Mouse (Mus musculus): ENCODE data around the gene Zgrf1.

Gene Zgrf1

GRCm38 (mm10) chr3:127565129-127565528 is 11.8 kb downstream of the Zgrf1 start:
- DNase-seq: no peak

GRCm38 (mm10) chr3:127572557-127572956 is 19.3 kb downstream of the Zgrf1 start:
- peak; percentile 69 for DNase-seq

- no peak for DNase-seq
These were observed 43.8 kb downstream of the Zgrf1 start for GRCm38 (mm10) chr3:127597136-127597535.

- DNase-seq: no peak
These were observed 54.8 kb downstream of the Zgrf1 start for GRCm38 (mm10) chr3:127608109-127608508.

- DNase-seq: peak; percentile 71
These were observed 72.0 kb downstream of the Zgrf1 start for GRCm38 (mm10) chr3:127625296-127625695.

- DNase-seq: no peak
These were observed 72.6 kb downstream of the Zgrf1 start for GRCm38 (mm10) chr3:127625701-127626399.

GRCm38 (mm10) chr3:127626524-127626923 is 73.2 kb downstream of the Zgrf1 start:
- DNase-seq: no peak

GRCm38 (mm10) chr3:127627151-127627955 is 74.1 kb downstream of the Zgrf1 start:
- no peak for DNase-seq

- no peak for DNase-seq
These were observed 74.6 kb downstream of the Zgrf1 start for GRCm38 (mm10) chr3:127627956-127628310.

GRCm38 (mm10) chr3:127628311-127629184 is 75.3 kb downstream of the Zgrf1 start:
- no peak for DNase-seq

GRCm38 (mm10) chr3:127630190-127630589 is 76.9 kb downstream of the Zgrf1 start:
- DNase-seq: no peak

- DNase-seq: no peak
These were observed 77.6 kb downstream of the Zgrf1 start for GRCm38 (mm10) chr3:127630735-127631372.

- DNase-seq: no peak
These were observed 78.3 kb downstream of the Zgrf1 start for GRCm38 (mm10) chr3:127631582-127631981.

- peak; percentile 56 for DNase-seq
These were observed 79.2 kb downstream of the Zgrf1 start for GRCm38 (mm10) chr3:127632531-127632930.

GRCm38 (mm10) chr3:127633080-127634032 is 80.1 kb downstream of the Zgrf1 start, which contains the start of gene Neurog2:
Neurog2 (plus strand) TSS chr3:127633135.
- DNase-seq: peak; percentile 19

GRCm38 (mm10) chr3:127634101-127634983 is 81.1 kb downstream of the Zgrf1 start:
- peak; percentile 74 for DNase-seq

- DNase-seq: no peak
These were observed 81.7 kb downstream of the Zgrf1 start for GRCm38 (mm10) chr3:127634984-127635349.

GRCm38 (mm10) chr3:127639875-127640761 is 86.8 kb downstream of the Zgrf1 start:
- peak; percentile 29 for DNase-seq
